Mouse (Mus musculus) hindbrain, embryonic 15.5 days (tissue): ENCODE measurements around the gene Pcbp1. TPM values are rescaled to one million over a fixed set of nuclear protein-coding genes. Genes with fewer than 3 reads are reported as not detected.
A peak's percentile ranks its signal among the peaks of the same experiment; 100 is the strongest.

Experiments used
- ATAC-seq: fragments of 200-750 bp; cut with Nextera tagmentation; 2 replicates; pipeline ENCODE4 v1.8.0; 2017; ENCODE audit warnings: low read depth, moderate number of reproducible peaks, moderate TSS enrichment; ENCODE audit not compliant: low FRiP score
- H3K27ac ChIP-seq: fragments of 300-500 bp; sonication (generic); replicated peaks from 2 replicates; pipeline ENCODE4 v1.5.1; 2015; ENCODE audit warnings: mild to moderate bottlenecking, inconsistent platforms
- H3K27me3 ChIP-seq: fragments of 300-500 bp; sonication (generic); 2 replicates; pipeline ENCODE4 v1.6.1; 2015; ENCODE audit warnings: control low read depth, inconsistent platforms
- H3K36me3 ChIP-seq: fragments of 300-500 bp; sonication (generic); 2 replicates; pipeline ENCODE4 v1.6.1; 2015; ENCODE audit warnings: control low read depth, inconsistent platforms
- H3K4me1 ChIP-seq: fragments of 300-500 bp; sonication (generic); replicated peaks from 2 replicates; pipeline ENCODE4 v1.6.1; 2015; ENCODE audit warnings: control low read depth, inconsistent platforms
- H3K4me2 ChIP-seq: fragments of 300-500 bp; sonication (generic); 2 replicates; pipeline ENCODE4 v1.6.1; 2015; ENCODE audit warnings: moderate library complexity, mild to moderate bottlenecking, inconsistent platforms
- H3K4me3 ChIP-seq: fragments of 300-500 bp; sonication (generic); 2 replicates; pipeline ENCODE4 v1.5.1; 2015; ENCODE audit warnings: mild to moderate bottlenecking, inconsistent platforms
- H3K9ac ChIP-seq: fragments of 300-500 bp; sonication (generic); 2 replicates; pipeline ENCODE4 v1.6.1; 2015; ENCODE audit warnings: inconsistent platforms
- H3K9me3 ChIP-seq: fragments of 300-500 bp; sonication (generic); 2 replicates; pipeline ENCODE4 v1.6.1; 2016; ENCODE audit warnings: control low read depth, inconsistent platforms
- WGBS: fragments of 180-500 bp; shearing (Covaris S2); methylation state at CpG from one replicate; pipeline ENCODE4 v1.1.7; 2015; 5-methylcytosine and 5-hydroxymethylcytosine counted together
- polyA plus RNA-seq: library from polyadenylated mRNA; unstranded; fragments of >200 nt; fragmentation: Nextera tagmentation; extraction: Ambion mirVana; gene quantifications from 2 replicates; pipeline ENCODE4 v1.2.1, GENCODE M21; 2015

Gene Pcbp1
- polyA plus RNA-seq, 1 experiment from 2014 or later = 351 TPM

GRCm38 (mm10) chr6:86522001-86522911 lies 3.9 kb downstream of the Pcbp1 start:
- no peaks in the 10 kb centered on the region for H3K9me3 ChIP-seq
- peaks cover 16% of the 10 kb centered on the region for H3K4me1 ChIP-seq
- peak overlapping the region; percentile 67 for H3K4me2 ChIP-seq
- ATAC-seq = no peak
- H3K27ac ChIP-seq = no peak overlapping the region
- no peaks in the 10 kb centered on the region; the same call in 1 of the 2 replicates for H3K36me3 ChIP-seq
- H3K9ac ChIP-seq = no peak overlapping the region
- 0 out of 2 replicates have a peak overlapping the region, but pooled peaks have one; percentile 1 for H3K4me3 ChIP-seq
- no peaks in the 10 kb centered on the region for H3K27me3 ChIP-seq
- WGBS = 82% methylated on average over 5 of the region's 5 CpGs

GRCm38 (mm10) chr6:86519767-86520345 lies 6.3 kb downstream of the Pcbp1 start:
- H3K36me3 ChIP-seq = no peaks in the 10 kb centered on the region; the same call in 1 of the 2 replicates
- no peak for ATAC-seq
- H3K9ac ChIP-seq = no peak overlapping the region
- WGBS = 74% methylated on average over 3 of the region's 3 CpGs
- H3K4me3 ChIP-seq = no peak overlapping the region
- peaks cover 16% of the 10 kb centered on the region for H3K4me1 ChIP-seq
- H3K27ac ChIP-seq = no peak overlapping the region
- H3K4me2 ChIP-seq = no peak overlapping the region
- H3K27me3 ChIP-seq = no peaks in the 10 kb centered on the region
- no peaks in the 10 kb centered on the region for H3K9me3 ChIP-seq

GRCm38 (mm10) chr6:86516021-86516420 lies 10.1 kb downstream of the Pcbp1 start:
- Histone ChIP-seq H3K27ac (no peak overlapping the region), H3K9ac (no peak overlapping the region), H3K27me3 (no peaks in the 10 kb centered on the region), H3K36me3 (no peaks in the 10 kb centered on the region; the same call in 1 of the 2 replicates), H3K4me3 (no peak overlapping the region), H3K4me2 (no peak overlapping the region), H3K9me3 (no peaks in the 10 kb centered on the region), H3K4me1 (no peaks in the 10 kb centered on the region)
- ATAC-seq = no peak
- 85% methylated on average over 1 of the region's 1 CpGs for WGBS

- WGBS = 95% methylated on average over 4 of the region's 4 CpGs
- Histone ChIP-seq H3K9ac (no peak overlapping the region), H3K27me3 (no peaks in the 10 kb centered on the region), H3K4me2 (no peak overlapping the region), H3K9me3 (no peaks in the 10 kb centered on the region), H3K4me3 (no peak overlapping the region), H3K27ac (no peak overlapping the region), H3K4me1 (no peaks in the 10 kb centered on the region), H3K36me3 (no peaks in the 10 kb centered on the region)
- no peak for ATAC-seq
Observed at GRCm38 (mm10) chr6:86513296-86513695, 12.8 kb downstream of the Pcbp1 start.

GRCm38 (mm10) chr6:86510979-86511378 lies 15.1 kb downstream of the Pcbp1 start:
- no peak for ATAC-seq
- 89% methylated on average over 4 of the region's 4 CpGs for WGBS

GRCm38 (mm10) chr6:86509866-86510200 lies 16.3 kb downstream of the Pcbp1 start:
- WGBS = 69% methylated on average over 3 of the region's 3 CpGs
- no peak overlapping the region for H3K27ac ChIP-seq
- H3K9me3 ChIP-seq = no peaks in the 10 kb centered on the region
- H3K27me3 ChIP-seq = no peaks in the 10 kb centered on the region
- no peak overlapping the region for H3K4me2 ChIP-seq
- no peak for ATAC-seq
- H3K4me1 ChIP-seq = no peaks in the 10 kb centered on the region
- H3K9ac ChIP-seq = no peak overlapping the region
- no peak overlapping the region for H3K4me3 ChIP-seq
- H3K36me3 ChIP-seq = no peaks in the 10 kb centered on the region

More at GRCm38 (mm10) chr6:86510979-86511378, 15.1 kb downstream of the Pcbp1 start:
- no peak overlapping the region for H3K27ac ChIP-seq
- no peak overlapping the region for H3K4me2 ChIP-seq
- no peak overlapping the region for H3K4me3 ChIP-seq
- H3K27me3 ChIP-seq = no peaks in the 10 kb centered on the region
- no peaks in the 10 kb centered on the region for H3K36me3 ChIP-seq
- H3K9me3 ChIP-seq = no peaks in the 10 kb centered on the region
- no peaks in the 10 kb centered on the region for H3K4me1 ChIP-seq
- no peak overlapping the region for H3K9ac ChIP-seq

- Histone ChIP-seq H3K4me3 (no peak overlapping the region), H3K9ac (no peak overlapping the region), H3K4me2 (no peak overlapping the region), H3K36me3 (no peaks in the 10 kb centered on the region), H3K27ac (no peak overlapping the region), H3K9me3 (no peaks in the 10 kb centered on the region), H3K27me3 (no peaks in the 10 kb centered on the region), H3K4me1 (no peaks in the 10 kb centered on the region)
- WGBS = 86% methylated on average over 4 of the region's 4 CpGs
- no peak for ATAC-seq
Observed at GRCm38 (mm10) chr6:86509194-86509865, 16.8 kb downstream of the Pcbp1 start.

GRCm38 (mm10) chr6:86508736-86509135 lies 17.4 kb downstream of the Pcbp1 start:
- H3K36me3 ChIP-seq = no peaks in the 10 kb centered on the region
- H3K4me1 ChIP-seq = no peaks in the 10 kb centered on the region
- no peak overlapping the region for H3K27ac ChIP-seq
- no peak overlapping the region for H3K4me2 ChIP-seq
- H3K27me3 ChIP-seq = no peaks in the 10 kb centered on the region
- H3K4me3 ChIP-seq = no peak overlapping the region
- H3K9ac ChIP-seq = no peak overlapping the region
- 83% methylated on average over 3 of the region's 3 CpGs for WGBS
- no peak for ATAC-seq
- H3K9me3 ChIP-seq = no peaks in the 10 kb centered on the region

- Histone ChIP-seq H3K4me2 (no peak overlapping the region), H3K9me3 (no peaks in the 10 kb centered on the region), H3K27ac (no peak overlapping the region), H3K4me3 (no peak overlapping the region), H3K36me3 (no peaks in the 10 kb centered on the region), H3K4me1 (no peaks in the 10 kb centered on the region), H3K27me3 (no peaks in the 10 kb centered on the region), H3K9ac (no peak overlapping the region)
- no peak for ATAC-seq
Observed at GRCm38 (mm10) chr6:86507116-86507515, 19.0 kb downstream of the Pcbp1 start.

GRCm38 (mm10) chr6:86506309-86506708 lies 19.8 kb downstream of the Pcbp1 start:
- Histone ChIP-seq H3K4me1 (no peaks in the 10 kb centered on the region), H3K27ac (no peak overlapping the region), H3K9ac (no peak overlapping the region), H3K36me3 (no peaks in the 10 kb centered on the region), H3K4me3 (no peak overlapping the region), H3K9me3 (no peaks in the 10 kb centered on the region), H3K4me2 (no peak overlapping the region), H3K27me3 (no peaks in the 10 kb centered on the region)
- no peak for ATAC-seq
- 77% methylated on average over 3 of the region's 3 CpGs for WGBS

GRCm38 (mm10) chr6:86505671-86506070 lies 20.4 kb downstream of the Pcbp1 start:
- WGBS = 75% methylated on average over 7 of the region's 7 CpGs
- Histone ChIP-seq H3K4me2 (no peak overlapping the region), H3K4me1 (no peaks in the 10 kb centered on the region), H3K4me3 (no peak overlapping the region), H3K27ac (no peak overlapping the region), H3K27me3 (no peaks in the 10 kb centered on the region), H3K9ac (no peak overlapping the region), H3K36me3 (no peaks in the 10 kb centered on the region), H3K9me3 (no peaks in the 10 kb centered on the region)
- ATAC-seq = no peak

- H3K4me2 ChIP-seq = no peak overlapping the region
- H3K4me1 ChIP-seq = no peaks in the 10 kb centered on the region
- H3K4me3 ChIP-seq = no peak overlapping the region
- H3K27me3 ChIP-seq = no peaks in the 10 kb centered on the region
- H3K9me3 ChIP-seq = no peaks in the 10 kb centered on the region
- WGBS = 91% methylated on average over 4 of the region's 4 CpGs
- no peak overlapping the region for H3K9ac ChIP-seq
- no peak overlapping the region for H3K27ac ChIP-seq
- H3K36me3 ChIP-seq = no peaks in the 10 kb centered on the region
- no peak for ATAC-seq
Observed at GRCm38 (mm10) chr6:86503513-86503912, 22.6 kb downstream of the Pcbp1 start.
